Mouse (Mus musculus) intestine, embryonic 16.5 days (tissue): ENCODE measurements around the gene Grn. TPM values are rescaled to one million over a fixed set of nuclear protein-coding genes. Genes with fewer than 3 reads are reported as not detected.

Source experiments
- ATAC-seq: fragments of 200-750 bp; cut with Nextera tagmentation; 2 replicates; pipeline ENCODE4 v1.8.0; 2017; ENCODE audit warnings: moderate TSS enrichment, moderate library complexity
- H3K27ac ChIP-seq: fragments of 300-500 bp; sonication (generic); 2 replicates; pipeline ENCODE4 v1.5.1; 2014; ENCODE audit warnings: mild to moderate bottlenecking, low read length
- H3K27me3 ChIP-seq: fragments of 300-500 bp; sonication (generic); replicated peaks from 2 replicates; pipeline ENCODE4 v1.6.1; 2014; ENCODE audit warnings: low read length, control low read depth, mixed read lengths; ENCODE audit not compliant: control insufficient read depth, insufficient read depth
- H3K36me3 ChIP-seq: fragments of 300-500 bp; sonication (generic); 2 replicates; pipeline ENCODE4 v1.6.1; 2014; ENCODE audit warnings: low read length, control low read depth; ENCODE audit not compliant: control insufficient read depth, insufficient read depth
- H3K4me1 ChIP-seq: fragments of 300-500 bp; sonication (generic); 2 replicates; pipeline ENCODE4 v1.6.1; 2014; ENCODE audit warnings: low read length, control low read depth, mixed read lengths; ENCODE audit not compliant: control insufficient read depth, insufficient read depth
- H3K4me2 ChIP-seq: fragments of 300-500 bp; sonication (generic); 2 replicates; pipeline ENCODE4 v1.6.1; 2014; ENCODE audit warnings: low read depth, low read length, control low read depth
- H3K4me3 ChIP-seq: fragments of 300-500 bp; sonication (generic); 2 replicates; pipeline ENCODE4 v1.5.1; 2014; ENCODE audit warnings: mild to moderate bottlenecking, low read length
- H3K9ac ChIP-seq: fragments of 300-500 bp; sonication (generic); 2 replicates; pipeline ENCODE4 v1.6.1; 2014; ENCODE audit warnings: low read depth, low read length
- H3K9me3 ChIP-seq: fragments of 300-500 bp; sonication (generic); 2 replicates; pipeline ENCODE4 v1.6.1; 2016; ENCODE audit warnings: low read length, control low read depth; ENCODE audit not compliant: control insufficient read depth
- WGBS: fragments of 180-500 bp; shearing (Covaris S2); extraction: QIAGEN DNeasy Blood & Tissue Kit; methylation state at CpG from one replicate; pipeline ENCODE4 v1.1.7; 2014; 5-methylcytosine and 5-hydroxymethylcytosine counted together
- polyA plus RNA-seq: library from polyadenylated mRNA; unstranded; fragments of >200 nt; fragmentation: Nextera tagmentation; extraction: Ambion mirVana; gene quantifications from 2 replicates; pipeline ENCODE4 v1.2.1, GENCODE M21; 2015

The Grn gene
- polyA plus RNA-seq, 1 experiment from 2014 or later = 221 TPM

DNA sequence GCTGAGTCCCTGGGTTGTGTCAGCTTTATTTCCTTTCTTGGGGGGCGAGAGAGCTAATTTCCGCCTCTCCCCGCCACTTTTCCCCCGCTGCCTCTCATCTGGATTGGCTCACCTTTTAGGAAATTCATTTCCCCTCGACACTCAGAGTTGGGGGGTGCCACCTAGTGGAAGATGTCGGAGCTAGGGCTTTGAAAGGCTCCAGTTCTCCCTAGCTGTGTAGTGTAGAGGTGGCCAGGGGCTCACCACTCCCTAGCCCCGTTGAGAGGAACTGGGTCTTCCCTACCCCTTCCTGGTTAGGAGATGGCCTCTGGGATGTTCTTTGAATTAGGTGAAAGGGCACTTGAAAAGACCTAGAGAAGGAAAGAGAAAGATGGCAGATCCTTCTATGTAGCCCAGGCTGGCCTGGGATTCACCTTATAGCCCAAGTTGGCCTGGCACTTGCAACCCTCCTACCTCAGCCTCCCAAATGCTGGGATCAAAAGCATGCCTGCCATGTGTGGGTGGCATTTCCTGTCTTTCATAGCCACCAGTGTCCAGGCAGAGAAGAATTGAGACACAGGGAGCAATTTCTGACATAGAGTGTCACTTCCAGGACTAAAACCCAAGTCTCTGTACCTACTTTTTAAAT is 1.0 kb downstream of the Grn start:
- H3K9ac ChIP-seq = peak overlapping the region; percentile 75
- H3K36me3 ChIP-seq = peaks cover 13% of the 10 kb centered on the region
- peak overlapping the region; percentile 87 for H3K4me2 ChIP-seq
- peak overlapping the region; percentile 71 for H3K4me3 ChIP-seq
- peaks cover 19% of the 10 kb centered on the region for H3K4me1 ChIP-seq
- peak; percentile 27; the same call in 1 of the 2 replicates for ATAC-seq
- WGBS = 0% methylated on average over 7 of the region's 7 CpGs
- peak overlapping the region; percentile 93 for H3K27ac ChIP-seq
- H3K9me3 ChIP-seq = no peaks in the 10 kb centered on the region
- no peaks in the 10 kb centered on the region for H3K27me3 ChIP-seq

DNA sequence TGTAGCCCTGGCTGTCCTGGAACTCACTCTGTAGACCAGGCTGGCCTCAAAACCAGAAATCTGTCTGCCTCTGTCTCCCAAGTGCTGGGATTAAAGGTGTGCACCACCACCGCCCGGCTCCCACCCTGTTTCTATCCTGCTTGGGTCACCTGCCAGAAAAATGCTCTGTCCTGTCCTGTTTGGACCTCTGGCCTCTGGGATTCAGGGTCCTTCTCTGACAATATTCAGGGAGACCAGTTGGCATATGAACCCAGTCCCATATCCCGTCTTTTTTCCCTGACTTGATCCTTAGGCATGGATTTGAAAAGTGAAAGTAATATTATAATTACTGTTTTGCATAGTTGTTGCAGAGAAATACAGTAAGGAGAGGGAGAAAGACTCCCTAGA is 1.6 kb downstream of the Grn start:
- H3K4me1 ChIP-seq = peaks cover 19% of the 10 kb centered on the region
- ATAC-seq = no peak
- no peaks in the 10 kb centered on the region for H3K9me3 ChIP-seq
- 0 out of 2 replicates have a peak overlapping the region, but pooled peaks have one; percentile 8 for H3K4me3 ChIP-seq
- WGBS = 83% methylated on average over 3 of the region's 3 CpGs
- peaks cover 13% of the 10 kb centered on the region for H3K36me3 ChIP-seq
- 0 out of 2 replicates have a peak overlapping the region, but pooled peaks have one; percentile 17 for H3K4me2 ChIP-seq
- 0 out of 2 replicates have a peak overlapping the region, but pooled peaks have one; percentile 11 for H3K9ac ChIP-seq
- H3K27ac ChIP-seq = no peak overlapping the region
- H3K27me3 ChIP-seq = no peaks in the 10 kb centered on the region

GRCm38 (mm10) chr11:102432115-102432843 is 2.2 kb downstream of the Grn start:
- Histone ChIP-seq H3K4me2 (peak overlapping the region; percentile 17; the same call in 1 of the 2 replicates), H3K36me3 (peaks cover 13% of the 10 kb centered on the region), H3K27ac (no peak overlapping the region), H3K9me3 (no peaks in the 10 kb centered on the region), H3K4me3 (0 out of 2 replicates have a peak overlapping the region, but pooled peaks have one; percentile 8), H3K27me3 (no peaks in the 10 kb centered on the region), H3K9ac (peak overlapping the region; percentile 16; the same call in 1 of the 2 replicates), H3K4me1 (peaks cover 23% of the 10 kb centered on the region)
- WGBS = 64% methylated on average over 16 of the region's 16 CpGs
- ATAC-seq = no peak

DNA sequence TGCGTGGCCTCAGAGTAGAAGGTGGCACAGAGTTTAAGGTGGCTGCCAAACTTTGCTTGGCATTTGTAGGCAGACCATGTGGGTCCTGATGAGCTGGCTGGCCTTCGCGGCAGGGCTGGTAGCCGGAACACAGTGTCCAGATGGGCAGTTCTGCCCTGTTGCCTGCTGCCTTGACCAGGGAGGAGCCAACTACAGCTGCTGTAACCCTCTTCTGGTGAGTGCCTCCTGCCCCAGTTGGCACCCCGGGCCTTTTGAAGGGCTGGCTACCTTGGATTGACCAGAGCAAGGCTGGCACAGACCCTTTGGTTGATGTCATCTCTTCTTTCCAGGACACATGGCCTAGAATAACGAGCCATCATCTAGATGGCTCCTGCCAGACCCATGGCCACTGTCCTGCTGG is 2.8 kb downstream of the Grn start:
- Histone ChIP-seq H3K4me2 (0 out of 2 replicates have a peak overlapping the region, but pooled peaks have one; percentile 9), H3K27ac (no peak overlapping the region), H3K27me3 (no peaks in the 10 kb centered on the region), H3K36me3 (peaks cover 13% of the 10 kb centered on the region), H3K9me3 (no peaks in the 10 kb centered on the region), H3K9ac (peak overlapping the region; percentile 16; the same call in 1 of the 2 replicates), H3K4me3 (no peak overlapping the region), H3K4me1 (peaks cover 29% of the 10 kb centered on the region)
- no peak for ATAC-seq
- WGBS = 93% methylated on average over 6 of the region's 6 CpGs

- Histone ChIP-seq H3K4me3 (no peak overlapping the region), H3K36me3 (peaks cover 13% of the 10 kb centered on the region), H3K27me3 (no peaks in the 10 kb centered on the region), H3K4me2 (no peak overlapping the region), H3K4me1 (peaks cover 36% of the 10 kb centered on the region), H3K27ac (no peak overlapping the region), H3K9ac (no peak overlapping the region), H3K9me3 (no peaks in the 10 kb centered on the region)
- ATAC-seq = no peak
- 93% methylated on average over 7 of the region's 7 CpGs for WGBS
These were observed 3.8 kb downstream of the Grn start for GRCm38 (mm10) chr11:102433866-102434265.

DNA sequence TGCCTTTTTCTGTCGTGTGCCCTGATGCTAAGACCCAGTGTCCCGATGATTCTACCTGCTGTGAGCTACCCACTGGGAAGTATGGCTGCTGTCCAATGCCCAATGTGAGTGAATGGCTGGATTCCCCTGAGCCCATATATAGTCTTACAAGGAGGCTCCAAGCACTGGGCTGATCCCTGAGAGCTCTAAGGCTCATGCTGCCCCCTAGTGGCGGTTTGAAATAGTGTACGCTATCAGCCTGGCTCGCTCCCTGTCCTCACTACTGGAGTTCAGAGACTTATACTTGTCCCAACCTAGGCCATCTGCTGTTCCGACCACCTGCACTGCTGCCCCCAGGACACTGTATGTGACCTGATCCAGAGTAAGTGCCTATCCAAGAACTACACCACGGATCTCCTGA is 4.3 kb downstream of the Grn start:
- Histone ChIP-seq H3K27ac (no peak overlapping the region), H3K36me3 (peaks cover 13% of the 10 kb centered on the region), H3K27me3 (no peaks in the 10 kb centered on the region), H3K4me3 (no peak overlapping the region), H3K4me1 (peaks cover 34% of the 10 kb centered on the region), H3K4me2 (no peak overlapping the region), H3K9ac (no peak overlapping the region), H3K9me3 (no peaks in the 10 kb centered on the region)
- peak; percentile 36; the same call in 1 of the 2 replicates for ATAC-seq
- 11% methylated on average over 7 of the region's 7 CpGs for WGBS

- H3K9ac ChIP-seq = no peak overlapping the region
- ATAC-seq = no peak
These were observed 4.9 kb downstream of the Grn start for GRCm38 (mm10) chr11:102434816-102435705.

DNA sequence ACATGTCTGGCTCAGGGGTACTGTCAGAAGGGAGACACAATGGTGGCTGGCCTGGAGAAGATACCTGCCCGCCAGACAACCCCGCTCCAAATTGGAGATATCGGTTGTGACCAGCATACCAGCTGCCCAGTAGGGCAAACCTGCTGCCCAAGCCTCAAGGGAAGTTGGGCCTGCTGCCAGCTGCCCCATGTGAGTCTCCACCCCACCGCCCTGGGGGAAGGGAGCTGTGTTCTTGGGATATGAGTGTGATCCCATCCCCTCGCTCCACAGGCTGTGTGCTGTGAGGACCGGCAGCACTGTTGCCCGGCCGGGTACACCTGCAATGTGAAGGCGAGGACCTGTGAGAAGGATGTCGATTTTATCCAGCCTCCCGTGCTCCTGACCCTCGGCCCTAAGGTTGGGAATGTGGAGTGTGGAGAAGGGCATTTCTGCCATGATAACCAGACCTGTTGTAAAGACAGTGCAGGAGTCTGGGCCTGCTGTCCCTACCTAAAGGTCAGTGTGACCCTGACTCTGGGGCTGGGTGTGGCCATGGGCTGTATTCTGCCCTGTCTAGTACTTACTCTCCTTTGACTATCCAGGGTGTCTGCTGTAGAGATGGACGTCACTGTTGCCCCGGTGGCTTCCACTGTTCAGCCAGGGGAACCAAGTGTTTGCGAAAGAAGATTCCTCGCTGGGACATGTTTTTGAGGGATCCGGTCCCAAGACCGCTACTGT is 5.8 kb downstream of the Grn start:
- ATAC-seq = no peak
- H3K36me3 ChIP-seq = peaks cover 13% of the 10 kb centered on the region
- H3K4me2 ChIP-seq = no peak overlapping the region
- no peaks in the 10 kb centered on the region for H3K9me3 ChIP-seq
- H3K27ac ChIP-seq = no peak overlapping the region
- no peak overlapping the region for H3K9ac ChIP-seq
- no peak overlapping the region for H3K4me3 ChIP-seq
- peaks cover 29% of the 10 kb centered on the region for H3K4me1 ChIP-seq
- WGBS = 91% methylated on average over 18 of the region's 18 CpGs
- no peaks in the 10 kb centered on the region for H3K27me3 ChIP-seq

More at GRCm38 (mm10) chr11:102434816-102435705, 4.9 kb downstream of the Grn start:
- WGBS = 89% methylated on average over 11 of the region's 11 CpGs
- no peaks in the 10 kb centered on the region for H3K27me3 ChIP-seq
- no peak overlapping the region for H3K27ac ChIP-seq
- H3K9me3 ChIP-seq = no peaks in the 10 kb centered on the region
- no peak overlapping the region for H3K4me2 ChIP-seq
- no peak overlapping the region for H3K4me3 ChIP-seq
- H3K36me3 ChIP-seq = peaks cover 13% of the 10 kb centered on the region
- H3K4me1 ChIP-seq = peaks cover 29% of the 10 kb centered on the region
